9 mouse cellular contexts compared by ENCODE assay signal in genomic region chr12:12401051-12401465, GRCm38 (mm10).
DNase-seq lines count a peak whose midpoint lies in the region; ATAC-seq and TF ChIP-seq lines count a peak whose summit lies in the region.
"Had no signal": no experiment of that assay in that cellular context is flagged by ENCODE, and none has a peak within 500 bp of the region (broad histone marks: within the 10 kb centered on the region; RNA-seq: fewer than 3 reads in every experiment).

No protein-coding gene starts in this region.

- peak overlapping the region; percentile 17; the same call in 1 of the 2 replicates for H3K4me3 ChIP-seq in embryonic facial prominence, embryonic 14.5 days (ENCODE audit: low read depth, low read length)
- peak overlapping the region; percentile 8; the same call in 1 of the 2 replicates for H3K4me3 ChIP-seq in heart, embryonic 10.5 days
- no peak overlapping the region for H3K4me3 ChIP-seq in limb, embryonic 12.5 days (replicated peaks)
- H3K4me3 ChIP-seq in midbrain, postnatal 0 days (ENCODE audit: low read depth, low read length), result no peak overlapping the region
- peak overlapping the region; percentile 48; the same call in 1 of the 2 replicates for H3K4me3 ChIP-seq in testis, adult 2 months (ENCODE audit: control insufficient read depth, low read depth, low read length)
- H3K4me3 ChIP-seq: myocyte had no signal

- WGBS in embryonic facial prominence, embryonic 14.5 days, result 19% methylated on average over 9 of the region's 9 CpGs
- 48% methylated on average over 9 of the region's 9 CpGs for WGBS in heart, embryonic 10.5 days
- 34% methylated on average over 9 of the region's 9 CpGs for WGBS in limb, embryonic 12.5 days
- WGBS in midbrain, postnatal 0 days, result 56% methylated on average over 9 of the region's 9 CpGs

- peak; percentile 63 for TF ChIP-seq CTCF in midbrain, postnatal 0 days (IDR thresholded peaks at IDR 0.05)
- peak; percentile 85; the same call in 1 of the 2 replicates for TF ChIP-seq CTCF in testis, adult 2 months (IDR thresholded peaks at IDR 0.05; ENCODE audit: control insufficient read depth, insufficient read depth, insufficient replicate concordance, low read depth, low read length)

- H3K4me1 ChIP-seq in embryonic facial prominence, embryonic 14.5 days (ENCODE audit: control insufficient read depth, insufficient read depth, low read length), result 0 out of 2 replicates have a peak, but pooled peaks cover 3% of the 10 kb centered on the region
- peaks cover 13% of the 10 kb centered on the region; the same call in 1 of the 2 replicates for H3K4me1 ChIP-seq in heart, embryonic 10.5 days
- peaks cover 23% of the 10 kb centered on the region for H3K4me1 ChIP-seq in limb, embryonic 12.5 days (replicated peaks)
- H3K4me1 ChIP-seq in midbrain, postnatal 0 days (ENCODE audit: insufficient read depth, low read length), result no peaks in the 10 kb centered on the region
- peaks cover 5% of the 10 kb centered on the region for H3K4me1 ChIP-seq in testis, adult 2 months (ENCODE audit: control insufficient read depth, insufficient read depth, low read length)

- H3K4me2 ChIP-seq in embryonic facial prominence, embryonic 14.5 days (ENCODE audit: low read depth, low read length), result peak overlapping the region; percentile 51
- H3K4me2 ChIP-seq in limb, embryonic 12.5 days, result peak overlapping the region; percentile 36
- peak overlapping the region; percentile 9; the same call in 1 of the 2 replicates for H3K4me2 ChIP-seq in midbrain, postnatal 0 days (ENCODE audit: low read depth, low read length, poor library complexity, severe bottlenecking)

- peak; percentile 74 for ATAC-seq in embryonic facial prominence, embryonic 14.5 days (ENCODE audit: low read depth)
- ATAC-seq in limb, embryonic 12.5 days (ENCODE audit: insufficient number of reproducible peaks, insufficient read depth, low FRiP score, low TSS enrichment, low read depth), result peak; percentile 78
- ATAC-seq in midbrain, postnatal 0 days (ENCODE audit: low FRiP score), result no peak

- H3K9ac ChIP-seq in embryonic facial prominence, embryonic 14.5 days (ENCODE audit: low read depth, low read length), result no peak overlapping the region
- H3K9ac ChIP-seq in limb, embryonic 12.5 days (replicated peaks), result no peak overlapping the region
- no peak overlapping the region for H3K9ac ChIP-seq in midbrain, postnatal 0 days (replicated peaks; ENCODE audit: low read length, poor library complexity, severe bottlenecking)

- no peak for TF ChIP-seq POLR2A in testis, adult 2 months (IDR thresholded peaks at IDR 0.05; ENCODE audit: control insufficient read depth, low read depth, low read length)

- H3K27ac ChIP-seq in embryonic facial prominence, embryonic 14.5 days (replicated peaks; ENCODE audit: low read depth, low read length), result peak overlapping the region; percentile 22; the same call in 1 of the 2 replicates
- peak overlapping the region; percentile 47; the same call in 1 of the 2 replicates for H3K27ac ChIP-seq in heart, embryonic 10.5 days
- peak overlapping the region; percentile 69 for H3K27ac ChIP-seq in limb, embryonic 12.5 days
- no peak overlapping the region for H3K27ac ChIP-seq in midbrain, postnatal 0 days (ENCODE audit: low read depth, low read length)
- no peak overlapping the region for H3K27ac ChIP-seq in testis, adult 2 months (ENCODE audit: control insufficient read depth, insufficient read depth, low read depth, low read length)

- H3K27me3 ChIP-seq in embryonic facial prominence, embryonic 14.5 days (replicated peaks; ENCODE audit: control insufficient read depth, insufficient read depth, low read length), result no peaks in the 10 kb centered on the region
- H3K27me3 ChIP-seq in heart, embryonic 10.5 days (ENCODE audit: insufficient read depth, poor library complexity, severe bottlenecking), result no peaks in the 10 kb centered on the region
- peaks cover 7% of the 10 kb centered on the region for H3K27me3 ChIP-seq in limb, embryonic 12.5 days
- no peaks in the 10 kb centered on the region for H3K27me3 ChIP-seq in midbrain, postnatal 0 days (ENCODE audit: insufficient read depth, low read length)
- no peaks in the 10 kb centered on the region for H3K27me3 ChIP-seq in testis, adult 2 months (ENCODE audit: control insufficient read depth, insufficient read depth, low read length)

- peak; percentile 58 for DNase-seq in CD4-positive helper T cell, adult 2 months (ENCODE audit: low read depth, low spot score)
- DNase-seq in adrenal gland, postnatal 4 days (ENCODE audit: low spot score in 2 of 2), result peak; percentile 10 to 35
- peak; percentile 83 for DNase-seq in embryonic facial prominence, embryonic 14.5 days (ENCODE audit: low spot score)
- DNase-seq in heart, embryonic 10.5 days (ENCODE audit: low spot score), result no peak
- peak; percentile 36 to 38 for DNase-seq in kidney, adult 8-10 months
- DNase-seq in midbrain, postnatal 0 days (ENCODE audit: low spot score), result peak; percentile 50

- H3K9me3 ChIP-seq in embryonic facial prominence, embryonic 14.5 days (ENCODE audit: control insufficient read depth, low read length), result no peaks in the 10 kb centered on the region
- no peaks in the 10 kb centered on the region for H3K9me3 ChIP-seq in heart, embryonic 10.5 days
- H3K9me3 ChIP-seq in limb, embryonic 12.5 days, result no peaks in the 10 kb centered on the region
- no peaks in the 10 kb centered on the region for H3K9me3 ChIP-seq in midbrain, postnatal 0 days (ENCODE audit: low read length)

- H3K36me3 ChIP-seq in embryonic facial prominence, embryonic 14.5 days (ENCODE audit: control insufficient read depth, insufficient read depth, low read length), result no peaks in the 10 kb centered on the region
- no peaks in the 10 kb centered on the region for H3K36me3 ChIP-seq in heart, embryonic 10.5 days
- no peaks in the 10 kb centered on the region for H3K36me3 ChIP-seq in limb, embryonic 12.5 days
- no peaks in the 10 kb centered on the region for H3K36me3 ChIP-seq in midbrain, postnatal 0 days (ENCODE audit: insufficient read depth, low read length)
- no peaks in the 10 kb centered on the region for H3K36me3 ChIP-seq in testis, adult 2 months (ENCODE audit: control insufficient read depth, insufficient read depth, low read length)

Comparison
In these comparisons a context has a peak if more than half of its experiments do, and no peak if none do; other contexts are left out.
1. H3K27ac ChIP-seq: peak in embryonic facial prominence, embryonic 14.5 days (single experiment), heart, embryonic 10.5 days (single experiment) and limb, embryonic 12.5 days (single experiment); none in midbrain, postnatal 0 days (single experiment) and testis, adult 2 months (single experiment).
2. H3K4me3 ChIP-seq: peak in embryonic facial prominence, embryonic 14.5 days (single experiment), heart, embryonic 10.5 days (single experiment) and testis, adult 2 months (single experiment); none in limb, embryonic 12.5 days (single experiment) and midbrain, postnatal 0 days (single experiment).
3. Peak in every context shown above with its lines, with median percentiles within 50 percentile points of each other: H3K4me2 ChIP-seq.